Comparison of ENCODE assay signal across 11 mouse cellular contexts in the genomic region with DNA sequence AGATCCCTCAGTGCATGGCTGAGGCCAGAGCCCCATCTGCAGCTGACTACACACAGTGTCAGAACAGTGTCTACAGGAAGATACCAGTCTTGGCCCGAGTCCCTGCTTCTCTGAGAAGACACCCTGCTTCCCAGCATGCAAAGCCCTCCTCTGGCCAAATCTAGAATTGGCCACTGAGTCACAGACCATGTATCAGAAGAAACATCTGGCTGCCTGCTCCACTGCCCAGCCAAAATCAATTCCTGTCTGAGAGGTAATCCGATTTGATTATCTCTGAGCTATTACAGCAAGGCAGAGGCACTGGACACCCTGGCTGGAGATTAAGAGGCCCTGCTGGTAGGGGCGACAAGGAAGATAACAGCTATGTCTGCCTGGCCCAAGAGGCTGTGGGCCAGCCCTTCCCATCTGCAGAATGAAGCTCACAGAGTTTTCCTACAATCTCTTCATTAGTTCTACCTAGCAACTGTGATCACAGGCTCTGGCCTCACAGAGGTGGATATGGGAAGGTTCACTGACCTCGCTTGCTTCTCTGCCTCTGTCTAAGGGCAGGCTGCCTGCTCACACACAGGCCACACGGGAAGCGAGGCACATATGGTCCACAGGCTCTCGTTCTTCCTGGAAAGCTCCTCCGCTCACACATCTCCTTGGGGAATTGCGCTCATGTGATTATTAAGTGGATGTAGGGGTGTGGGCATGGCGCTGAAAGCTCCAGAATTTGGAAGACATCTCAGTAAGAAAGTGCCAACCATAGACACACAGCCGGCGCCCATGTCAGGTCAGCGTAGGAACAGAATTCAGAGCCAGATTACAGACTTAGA.
DNase-seq lines count a peak whose midpoint lies in the region; ATAC-seq and TF ChIP-seq lines count a peak whose summit lies in the region.
"Had no signal": no experiment of that assay in that cellular context is flagged by ENCODE, and none has a peak within 500 bp of the region (broad histone marks: within the 10 kb centered on the region; RNA-seq: fewer than 3 reads in every experiment).

No protein-coding gene starts in this region.

- DNase-seq in kidney, adult 2 months, result peak; percentile 6
- no peak for DNase-seq in kidney, adult 9 months
- no peak for DNase-seq in forebrain, postnatal 0 days
- DNase-seq in right cerebral cortex, postnatal 4 days, result no peak
- DNase-seq: kidney, postnatal 36 days had no signal

- H3K27me3 ChIP-seq in kidney, adult 2 months (replicated peaks; ENCODE audit: control insufficient read depth, insufficient read depth, low read length), result no peaks in the 10 kb centered on the region
- peaks cover 6% of the 10 kb centered on the region; the same call in 1 of the 2 replicates for H3K27me3 ChIP-seq in embryonic facial prominence, embryonic 15.5 days
- no peaks in the 10 kb centered on the region for H3K27me3 ChIP-seq in hindbrain, embryonic 16.5 days (replicated peaks; ENCODE audit: control insufficient read depth, insufficient read depth, low read length)
- H3K27me3 ChIP-seq in neural tube, embryonic 14.5 days (ENCODE audit: control insufficient read depth, insufficient read depth, low read length), result peaks cover 2% of the 10 kb centered on the region
- H3K27me3 ChIP-seq in forebrain, postnatal 0 days (ENCODE audit: insufficient read depth, low read length), result no peaks in the 10 kb centered on the region
- H3K27me3 ChIP-seq: embryonic facial prominence, embryonic 13.5 days; Patski had no signal

- H3K4me1 ChIP-seq in kidney, adult 2 months (ENCODE audit: control insufficient read depth, insufficient read depth, low read length), result 0 out of 2 replicates have a peak, but pooled peaks cover 3% of the 10 kb centered on the region
- peaks cover 19% of the 10 kb centered on the region for H3K4me1 ChIP-seq in embryonic facial prominence, embryonic 15.5 days
- H3K4me1 ChIP-seq in hindbrain, embryonic 16.5 days (ENCODE audit: control insufficient read depth, insufficient read depth, low read depth, low read length), result peaks cover 16% of the 10 kb centered on the region
- H3K4me1 ChIP-seq in neural tube, embryonic 14.5 days (ENCODE audit: control insufficient read depth, insufficient read depth, low read length), result peaks cover 24% of the 10 kb centered on the region; the same call in 1 of the 2 replicates
- H3K4me1 ChIP-seq in forebrain, postnatal 0 days (ENCODE audit: insufficient read depth), result no peaks in the 10 kb centered on the region

- H3K4me3 ChIP-seq in kidney, adult 2 months (ENCODE audit: insufficient read depth, low read depth, low read length), result no peak overlapping the region
- H3K4me3 ChIP-seq in embryonic facial prominence, embryonic 15.5 days (replicated peaks), result no peak overlapping the region
- no peak overlapping the region for H3K4me3 ChIP-seq in hindbrain, embryonic 16.5 days (ENCODE audit: low read length)
- H3K4me3 ChIP-seq in neural tube, embryonic 14.5 days (ENCODE audit: low read depth, low read length), result no peak overlapping the region
- H3K4me3 ChIP-seq in forebrain, postnatal 0 days (ENCODE audit: low read depth, low read length), result no peak overlapping the region
- H3K4me3 ChIP-seq: embryonic facial prominence, embryonic 13.5 days had no signal

- ATAC-seq in embryonic facial prominence, embryonic 15.5 days (ENCODE audit: insufficient number of reproducible peaks, low FRiP score, low TSS enrichment, low read depth), result no peak
- peak; percentile 40; the same call in 1 of the 2 replicates for ATAC-seq in hindbrain, embryonic 16.5 days
- peak; percentile 23; the same call in 1 of the 2 replicates for ATAC-seq in neural tube, embryonic 14.5 days (ENCODE audit: low read depth)
- ATAC-seq in erythroblast, adult 5-6 weeks (replicated peaks; ENCODE audit: low FRiP score, poor library complexity, severe bottlenecking), result no peak
- ATAC-seq in forebrain, postnatal 0 days, result no peak

- no peak for TF ChIP-seq POLR2A in kidney, adult 2 months (IDR thresholded peaks at IDR 0.05; ENCODE audit: low read depth, low read length)

- no peaks in the 10 kb centered on the region for H3K36me3 ChIP-seq in kidney, adult 2 months (ENCODE audit: control insufficient read depth, insufficient read depth, low read length)
- no peaks in the 10 kb centered on the region for H3K36me3 ChIP-seq in embryonic facial prominence, embryonic 15.5 days
- no peaks in the 10 kb centered on the region for H3K36me3 ChIP-seq in hindbrain, embryonic 16.5 days (ENCODE audit: control insufficient read depth, insufficient read depth, low read length)
- no peaks in the 10 kb centered on the region for H3K36me3 ChIP-seq in neural tube, embryonic 14.5 days (ENCODE audit: control insufficient read depth, insufficient read depth, low read length)
- H3K36me3 ChIP-seq in forebrain, postnatal 0 days (ENCODE audit: insufficient read depth), result no peaks in the 10 kb centered on the region
- H3K36me3 ChIP-seq: embryonic facial prominence, embryonic 13.5 days had no signal

- no peak overlapping the region for H3K4me2 ChIP-seq in embryonic facial prominence, embryonic 15.5 days (replicated peaks)
- no peak overlapping the region for H3K4me2 ChIP-seq in hindbrain, embryonic 16.5 days (ENCODE audit: low read length)
- H3K4me2 ChIP-seq in neural tube, embryonic 14.5 days (ENCODE audit: low read depth, low read length), result no peak overlapping the region
- H3K4me2 ChIP-seq in forebrain, postnatal 0 days (ENCODE audit: low read depth), result no peak overlapping the region
- H3K4me2 ChIP-seq: embryonic facial prominence, embryonic 13.5 days had no signal

- WGBS in kidney, adult 2 months, result 75% methylated on average over 13 of the region's 13 CpGs
- 49% methylated on average over 13 of the region's 13 CpGs for WGBS in embryonic facial prominence, embryonic 15.5 days
- 55% methylated on average over 13 of the region's 13 CpGs for WGBS in hindbrain, embryonic 16.5 days
- 55% methylated on average over 13 of the region's 13 CpGs for WGBS in neural tube, embryonic 14.5 days
- WGBS in forebrain, postnatal 0 days, result 56% methylated on average over 13 of the region's 13 CpGs

- H3K9ac ChIP-seq in embryonic facial prominence, embryonic 15.5 days, result no peak overlapping the region
- H3K9ac ChIP-seq in hindbrain, embryonic 16.5 days (ENCODE audit: low read depth, low read length), result no peak overlapping the region
- H3K9ac ChIP-seq in neural tube, embryonic 14.5 days (replicated peaks; ENCODE audit: low read depth, low read length), result no peak overlapping the region
- H3K9ac ChIP-seq in forebrain, postnatal 0 days, result no peak overlapping the region
- H3K9ac ChIP-seq: embryonic facial prominence, embryonic 13.5 days had no signal

- TF ChIP-seq CTCF in kidney, adult 2 months (conservative IDR thresholded peaks at IDR 0.05; ENCODE audit: insufficient read depth, insufficient read length, low read depth, low read length), result no peak
- TF ChIP-seq CTCF in forebrain, postnatal 0 days (IDR thresholded peaks at IDR 0.05; ENCODE audit: low read depth), result no peak

- H3K9me3 ChIP-seq in embryonic facial prominence, embryonic 15.5 days (replicated peaks), result no peaks in the 10 kb centered on the region
- H3K9me3 ChIP-seq in hindbrain, embryonic 16.5 days (ENCODE audit: control insufficient read depth, low read length), result no peaks in the 10 kb centered on the region
- H3K9me3 ChIP-seq in neural tube, embryonic 14.5 days (ENCODE audit: control insufficient read depth, low read length), result no peaks in the 10 kb centered on the region
- no peaks in the 10 kb centered on the region for H3K9me3 ChIP-seq in forebrain, postnatal 0 days (ENCODE audit: low read length)
- H3K9me3 ChIP-seq: embryonic facial prominence, embryonic 13.5 days had no signal

- H3K27ac ChIP-seq in kidney, adult 2 months (ENCODE audit: insufficient read depth, low read depth, low read length), result no peak overlapping the region
- H3K27ac ChIP-seq in embryonic facial prominence, embryonic 15.5 days (replicated peaks), result 0 out of 2 replicates have a peak overlapping the region, but pooled peaks have one; percentile 28
- peak overlapping the region; percentile 45; the same call in 1 of the 2 replicates for H3K27ac ChIP-seq in hindbrain, embryonic 16.5 days (ENCODE audit: low read depth, low read length)
- no peak overlapping the region for H3K27ac ChIP-seq in neural tube, embryonic 14.5 days (ENCODE audit: low read depth, low read length)
- H3K27ac ChIP-seq in forebrain, postnatal 0 days (ENCODE audit: low read depth, low read length), result no peak overlapping the region
- H3K27ac ChIP-seq: embryonic facial prominence, embryonic 13.5 days had no signal

Comparison
In these comparisons a context has a peak if more than half of its experiments do, and no peak if none do; other contexts are left out.
1. H3K27ac ChIP-seq: peak in embryonic facial prominence, embryonic 15.5 days (single experiment) and hindbrain, embryonic 16.5 days (single experiment); none in kidney, adult 2 months (single experiment), neural tube, embryonic 14.5 days (single experiment) and forebrain, postnatal 0 days (single experiment).
2. ATAC-seq: peak in hindbrain, embryonic 16.5 days (single experiment) and neural tube, embryonic 14.5 days (single experiment); none in embryonic facial prominence, embryonic 15.5 days (single experiment), erythroblast, adult 5-6 weeks (single experiment) and forebrain, postnatal 0 days (single experiment).